Mouse (Mus musculus) kidney, adult 2 months (tissue): Measurements from ENCODE around the gene Rbpjl.

ENCODE experiments used
- CTCF ChIP-seq: fragments of 200-500 bp; conservative IDR thresholded peaks from 2 replicates; pipeline ENCODE4 v1.5.1; 2011; ENCODE audit warnings: low read depth, mild to moderate bottlenecking, control low read depth, low read length, moderate library complexity, mixed read lengths; ENCODE audit not compliant: insufficient read depth, insufficient read length
- POLR2A ChIP-seq: fragments of 200-500 bp; IDR thresholded peaks from one replicate; pipeline ENCODE4 v1.6.1; 2011; ENCODE audit warnings: low read depth, low read length, control low read depth

GRCm38 (mm10) chr2:164404082-164404990 lies 1.4 kb downstream of the Rbpjl start:
- TF ChIP-seq CTCF = no peak
- no peak for TF ChIP-seq POLR2A
